Mouse (Mus musculus) frontal cortex, adult 2 months (tissue): ENCODE data around the gene Rbm14. TPM values are rescaled to one million over a fixed set of nuclear protein-coding genes. Genes with fewer than 3 reads are reported as not detected.
A peak's percentile ranks its signal among the peaks of the same experiment; 100 is the strongest.

Experiments
- DNase-seq, 2 experiments: peaks; one replicate each; pipeline ENCODE4 v3.0.0; 2022; ENCODE audit warnings: low spot score in 1 of 2; ENCODE audit errors: extremely low spot score in 1 of 2
- polyA plus RNA-seq: library from polyadenylated mRNA; depleted of rRNA; stranded (reverse); fragments of >200 nt; gene quantifications from 2 replicates; pipeline ENCODE4 v1.2.3, GENCODE M21; 2012; rRNA removed

The Rbm14 gene
- polyA plus RNA-seq, 1 experiment: 26.8 TPM

GRCm38 (mm10) chr19:4756193-4756911 is 55.1 kb downstream of the Rbm14 start, which contains the start of gene Rbm4b:
TSS of gene Rbm4b (plus strand) at chr19:4756497.
- DNase-seq: peak; percentile 93 to 97

GRCm38 (mm10) chr19:4755565-4756192 is 55.8 kb downstream of the Rbm14 start:
- DNase-seq: peak; percentile 84 to 93

Other genes with a start within 250 kb of the Rbm14 start
- 31.8 and 33.5 TPM in 2 replicates for gene Lrfn4, start 196.0 kb downstream of the Rbm14 start, polyA plus RNA-seq
- gene Rce1, start 186.0 kb downstream of the Rbm14 start, polyA plus RNA-seq: 49.4 and 54.8 TPM in 2 replicates
- gene Gm960, start 113.0 kb downstream of the Rbm14 start, polyA plus RNA-seq: 3.9 and 4.5 TPM in 2 replicates
- gene Sptbn2, start 100.5 kb downstream of the Rbm14 start, polyA plus RNA-seq: 186 and 200 TPM in 2 replicates
- gene Rbm4b, start 55.1 kb downstream of the Rbm14 start, polyA plus RNA-seq: 24.3 and 25.3 TPM in 2 replicates
- gene Rbm4, start 17.7 kb downstream of the Rbm14 start, polyA plus RNA-seq: 64.7 and 65.5 TPM in 2 replicates
- gene Gm21992, start within 50 bp of the Rbm14 start, polyA plus RNA-seq: 15.3 and 16.3 TPM in 2 replicates
- 52.4 and 58.4 TPM in 2 replicates for gene Ccs, start 27.7 kb upstream of the Rbm14 start, polyA plus RNA-seq
- gene Ccdc87, start 27.7 kb upstream of the Rbm14 start, polyA plus RNA-seq: 1.6 and 1.9 TPM in 2 replicates
- gene Ctsf, start 43.5 kb upstream of the Rbm14 start, polyA plus RNA-seq: 138 and 145 TPM in 2 replicates
- gene Actn3, start 66.3 kb upstream of the Rbm14 start, polyA plus RNA-seq: 0.76 and 1.2 TPM in 2 replicates
- 40.9 and 41.3 TPM in 2 replicates for gene Zdhhc24, start 67.0 kb upstream of the Rbm14 start, polyA plus RNA-seq
- gene Bbs1, start 95.0 kb upstream of the Rbm14 start, polyA plus RNA-seq: 32.7 and 36.4 TPM in 2 replicates
- gene Dpp3, start 116.7 kb upstream of the Rbm14 start, polyA plus RNA-seq: 45.7 and 46.2 TPM in 2 replicates
- 13.7 and 15.0 TPM in 2 replicates for gene Peli3, start 131.5 kb upstream of the Rbm14 start, polyA plus RNA-seq
- 52.3 and 64.9 TPM in 2 replicates for gene Mrpl11, start 150.5 kb upstream of the Rbm14 start, polyA plus RNA-seq
- 19.8 and 36.8 TPM in 2 replicates for gene Npas4, start 178.7 kb upstream of the Rbm14 start, polyA plus RNA-seq
- 23.2 and 26.5 TPM in 2 replicates for gene Slc29a2, start 212.2 kb upstream of the Rbm14 start, polyA plus RNA-seq
- 96.1 and 97.4 TPM in 2 replicates for gene B4gat1, start 227.2 kb upstream of the Rbm14 start, polyA plus RNA-seq
- gene AC124502.3, start 227.3 kb upstream of the Rbm14 start, polyA plus RNA-seq: 4.4 and 5.4 TPM in 2 replicates
- 32.4 and 32.5 TPM in 2 replicates for gene Brms1, start 229.7 kb upstream of the Rbm14 start, polyA plus RNA-seq
- 59.9 and 70.6 TPM in 2 replicates for gene Rin1, start 238.8 kb upstream of the Rbm14 start, polyA plus RNA-seq